Mouse (Mus musculus) embryonic fibroblast, embryonic 13.5 days (primary cell): ENCODE results near the gene Npm1. TPM values are rescaled to one million over a fixed set of nuclear protein-coding genes. Genes with fewer than 3 reads are reported as not detected.

Source experiments
- H3K27ac ChIP-seq: 2 replicates; pipeline ENCODE4 v1.5.1; 2012; ENCODE audit warnings: low read length, control low read depth, inconsistent platforms; ENCODE audit not compliant: insufficient read depth
- H3K4me1 ChIP-seq: 2 replicates; pipeline ENCODE4 v1.6.1; 2011; ENCODE audit warnings: low read length; ENCODE audit not compliant: control insufficient read depth, insufficient read depth
- H3K4me3 ChIP-seq: 2 replicates; pipeline ENCODE4 v1.5.1; 2011; ENCODE audit warnings: mild to moderate bottlenecking, control low read depth, low read length; ENCODE audit not compliant: insufficient read depth
- CTCF ChIP-seq: IDR thresholded peaks from 2 replicates; pipeline ENCODE4 v1.5.1; 2011; ENCODE audit warnings: mild to moderate bottlenecking, control low read depth, low read length, moderate library complexity, borderline replicate concordance; ENCODE audit not compliant: insufficient read depth
- POLR2A ChIP-seq: IDR thresholded peaks from 2 replicates; pipeline ENCODE4 v1.6.1; 2011; ENCODE audit warnings: low read depth, mild to moderate bottlenecking, control low read depth, low read length, moderate library complexity
- polyA plus RNA-seq: library from polyadenylated mRNA; stranded (reverse); fragments of >200 nt; gene quantifications from 2 replicates; pipeline ENCODE4 v1.2.4, GENCODE M21; 2011; ENCODE audit warnings: low read depth; ENCODE audit not compliant: missing spikeins, insufficient read length

Gene Npm1
- polyA plus RNA-seq, 1 experiment, result 1,816 TPM

DNA sequence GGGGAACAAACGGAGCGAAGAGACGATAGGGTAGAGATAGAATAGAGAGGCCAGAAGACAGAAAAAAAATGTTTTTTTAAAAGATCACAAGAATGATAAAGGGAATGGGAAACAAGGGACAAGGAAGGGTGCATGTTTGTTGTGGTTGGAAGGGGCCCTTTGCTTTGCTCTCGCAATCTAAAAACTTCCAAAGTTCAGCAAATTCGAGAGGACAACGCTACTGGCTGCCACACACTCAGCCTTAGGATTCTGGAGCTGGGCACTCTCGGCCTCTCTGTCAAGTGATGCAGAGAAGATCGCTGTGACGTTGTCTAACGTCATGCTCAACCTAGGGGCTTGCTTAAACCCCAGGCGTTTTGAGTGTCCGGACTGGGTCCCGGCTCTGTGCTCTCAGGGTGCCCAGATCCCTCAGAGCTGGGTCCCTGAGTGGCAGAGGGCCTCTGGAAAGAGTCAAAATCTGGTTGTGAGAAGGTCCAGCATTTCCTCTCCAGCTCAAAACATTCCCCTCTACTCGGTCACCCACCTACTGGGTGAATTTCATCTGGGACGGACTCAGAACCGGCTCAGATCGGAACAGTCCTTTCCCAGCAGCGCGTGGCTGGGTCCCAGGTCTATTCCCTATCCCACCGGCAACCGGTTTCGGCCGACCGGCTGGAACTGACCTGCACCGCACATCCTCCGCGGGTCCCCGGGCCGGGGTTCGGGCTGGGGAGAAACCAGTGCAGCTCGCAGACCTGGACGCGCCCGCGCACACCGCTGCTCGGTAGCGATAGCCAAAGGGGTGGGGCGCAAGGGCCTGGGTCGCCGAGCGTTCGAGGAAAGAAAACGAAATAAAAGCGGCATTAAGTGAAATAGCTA lies 37.1 kb upstream of the Npm1 start:
- H3K27ac ChIP-seq, result no peak overlapping the region
- H3K4me3 ChIP-seq, result no peak overlapping the region
- H3K4me1 ChIP-seq, result no peaks in the 10 kb centered on the region
- TF ChIP-seq CTCF (no peak), POLR2A (no peak)

DNA sequence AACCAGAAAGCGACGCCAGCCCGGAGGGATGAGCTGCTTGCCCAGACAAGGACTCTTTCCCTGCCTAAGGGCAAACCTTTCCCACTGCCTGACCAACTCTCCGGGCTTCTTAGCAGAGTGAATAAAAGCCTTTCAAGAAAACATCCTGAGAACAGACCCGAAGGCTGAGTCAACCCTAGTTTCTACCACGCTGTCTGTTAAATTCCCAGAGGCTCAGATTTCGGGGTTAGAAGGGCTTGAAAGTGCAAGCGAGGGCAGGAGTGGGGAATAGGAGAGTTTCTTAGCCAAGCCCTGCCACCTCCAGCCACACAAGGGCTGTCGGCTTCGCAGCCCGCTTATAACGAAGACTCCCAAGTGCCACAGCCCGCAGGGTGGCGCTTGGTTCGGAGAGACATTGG lies 36.1 kb upstream of the Npm1 start:
- no peak for TF ChIP-seq CTCF
- TF ChIP-seq POLR2A, result no peak
- H3K27ac ChIP-seq, result no peak overlapping the region
- H3K4me1 ChIP-seq, result no peaks in the 10 kb centered on the region
- no peak overlapping the region for H3K4me3 ChIP-seq

DNA sequence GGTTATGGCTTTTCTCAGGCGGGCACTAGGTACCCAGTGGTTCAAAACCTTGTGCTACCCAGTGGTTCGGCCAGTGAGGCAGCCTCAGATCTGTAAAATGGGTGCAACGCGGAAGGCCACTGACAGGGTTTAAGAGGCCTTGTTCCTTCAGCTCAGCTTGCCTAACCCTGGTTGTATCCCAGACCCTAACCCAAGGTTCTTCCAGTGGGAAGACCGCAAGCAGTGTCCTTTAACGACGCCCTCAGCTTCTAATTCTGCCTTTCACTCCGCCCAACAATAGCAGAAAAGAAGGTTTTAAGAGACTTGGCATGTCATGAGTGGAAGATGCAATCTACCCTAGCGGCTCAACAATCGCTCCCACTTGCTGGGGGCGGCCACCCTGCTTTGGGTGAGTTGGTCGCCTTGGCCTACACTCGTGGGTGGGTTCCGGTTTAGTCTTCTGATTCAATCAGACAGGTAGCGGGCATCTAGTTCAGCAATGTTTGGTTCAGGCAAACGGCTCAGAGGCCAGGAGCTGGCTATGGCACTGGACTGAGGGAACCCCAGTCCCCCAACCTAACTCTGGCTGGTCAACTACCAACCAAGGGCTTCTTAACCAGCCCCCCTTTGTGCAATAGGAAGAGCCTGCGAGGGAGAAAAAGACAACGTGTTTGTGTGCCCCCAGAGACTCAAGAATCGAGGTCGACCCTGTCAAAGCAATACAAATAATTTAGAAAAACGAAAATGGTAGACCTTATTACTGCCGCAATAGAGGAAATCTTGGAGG lies 35.5 kb upstream of the Npm1 start:
- TF ChIP-seq CTCF, result no peak
- no peak for TF ChIP-seq POLR2A
- no peak overlapping the region for H3K4me3 ChIP-seq
- no peaks in the 10 kb centered on the region for H3K4me1 ChIP-seq
- H3K27ac ChIP-seq, result no peak overlapping the region

DNA sequence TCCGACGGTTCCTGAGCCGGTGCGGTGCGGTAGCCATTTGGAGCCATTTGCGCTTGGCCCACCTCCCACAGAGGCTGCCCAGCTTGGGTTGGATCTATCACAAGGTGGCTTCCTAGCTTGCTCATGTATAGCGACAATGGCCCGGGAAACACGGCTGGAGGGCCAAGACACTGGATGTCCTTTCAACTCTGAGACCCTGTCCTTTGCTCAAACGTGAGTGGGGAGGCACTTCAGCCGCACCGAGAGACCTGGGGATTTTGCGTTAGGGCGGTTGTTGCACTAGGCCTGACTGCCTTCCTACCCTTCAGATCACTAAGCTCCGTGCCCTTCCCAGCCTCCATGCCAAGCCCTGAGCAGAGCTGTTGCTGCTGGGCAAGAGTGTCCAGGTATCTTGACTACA lies 34.7 kb upstream of the Npm1 start:
- H3K4me1 ChIP-seq, result no peaks in the 10 kb centered on the region
- H3K27ac ChIP-seq, result no peak overlapping the region
- no peak overlapping the region for H3K4me3 ChIP-seq
- TF ChIP-seq CTCF (no peak), POLR2A (no peak)

DNA sequence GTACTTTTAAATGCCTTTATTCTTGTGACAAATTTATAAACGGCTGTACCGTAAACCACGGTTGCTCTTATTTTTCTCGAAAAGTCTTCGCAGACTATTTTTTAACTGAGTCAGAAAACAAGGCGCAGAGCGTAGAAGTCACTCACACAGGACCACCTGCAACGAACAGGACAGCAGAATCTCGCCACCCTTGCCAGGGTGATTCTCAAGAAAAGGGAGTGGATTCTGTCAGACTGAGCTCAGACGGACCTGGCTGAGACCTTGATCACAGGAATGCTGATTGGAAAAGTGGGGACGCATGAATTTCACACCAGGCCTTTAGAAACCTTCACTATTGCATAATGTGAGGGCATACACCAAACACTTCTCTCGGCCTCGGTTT lies 34.1 kb upstream of the Npm1 start:
- Histone ChIP-seq H3K4me1 (no peaks in the 10 kb centered on the region), H3K27ac (no peak overlapping the region), H3K4me3 (no peak overlapping the region)
- TF ChIP-seq CTCF, result no peak
- TF ChIP-seq POLR2A, result no peak

DNA sequence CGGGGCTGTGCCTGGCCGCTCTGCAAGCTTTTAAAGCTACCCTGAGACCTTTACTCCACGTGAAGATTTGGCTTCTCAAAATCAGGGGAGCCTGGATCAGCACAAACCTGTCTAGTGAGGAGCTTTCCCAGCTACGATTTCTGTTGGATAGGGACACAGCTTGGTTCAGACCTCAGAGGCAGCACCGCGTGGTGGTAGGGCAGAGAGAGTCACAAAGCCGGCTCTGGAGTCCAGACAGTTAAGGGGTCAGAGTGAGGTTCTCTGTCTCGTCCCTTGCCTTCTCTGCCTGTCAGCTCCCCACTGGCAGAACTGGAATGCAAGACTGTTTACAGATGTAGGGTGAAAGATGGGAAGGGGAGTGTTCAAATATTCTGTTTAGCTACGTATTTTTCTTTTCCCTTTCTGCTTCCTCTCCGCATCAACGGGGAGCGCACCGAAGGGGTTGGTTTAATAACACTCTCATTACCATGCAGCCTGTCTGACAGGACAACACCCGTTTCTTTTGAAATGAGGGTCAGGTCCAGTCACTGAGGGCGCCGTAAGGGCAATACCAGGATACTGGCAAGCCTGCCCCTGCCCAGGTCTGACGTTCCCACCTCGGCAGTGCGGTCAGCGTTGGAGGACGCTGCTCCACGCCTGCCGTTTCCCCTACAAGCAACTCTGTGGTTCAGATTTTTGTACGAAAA lies 33.6 kb upstream of the Npm1 start:
- TF ChIP-seq CTCF, result no peak
- TF ChIP-seq POLR2A, result no peak
- H3K4me1 ChIP-seq, result no peaks in the 10 kb centered on the region
- no peak overlapping the region for H3K27ac ChIP-seq
- no peak overlapping the region for H3K4me3 ChIP-seq

DNA sequence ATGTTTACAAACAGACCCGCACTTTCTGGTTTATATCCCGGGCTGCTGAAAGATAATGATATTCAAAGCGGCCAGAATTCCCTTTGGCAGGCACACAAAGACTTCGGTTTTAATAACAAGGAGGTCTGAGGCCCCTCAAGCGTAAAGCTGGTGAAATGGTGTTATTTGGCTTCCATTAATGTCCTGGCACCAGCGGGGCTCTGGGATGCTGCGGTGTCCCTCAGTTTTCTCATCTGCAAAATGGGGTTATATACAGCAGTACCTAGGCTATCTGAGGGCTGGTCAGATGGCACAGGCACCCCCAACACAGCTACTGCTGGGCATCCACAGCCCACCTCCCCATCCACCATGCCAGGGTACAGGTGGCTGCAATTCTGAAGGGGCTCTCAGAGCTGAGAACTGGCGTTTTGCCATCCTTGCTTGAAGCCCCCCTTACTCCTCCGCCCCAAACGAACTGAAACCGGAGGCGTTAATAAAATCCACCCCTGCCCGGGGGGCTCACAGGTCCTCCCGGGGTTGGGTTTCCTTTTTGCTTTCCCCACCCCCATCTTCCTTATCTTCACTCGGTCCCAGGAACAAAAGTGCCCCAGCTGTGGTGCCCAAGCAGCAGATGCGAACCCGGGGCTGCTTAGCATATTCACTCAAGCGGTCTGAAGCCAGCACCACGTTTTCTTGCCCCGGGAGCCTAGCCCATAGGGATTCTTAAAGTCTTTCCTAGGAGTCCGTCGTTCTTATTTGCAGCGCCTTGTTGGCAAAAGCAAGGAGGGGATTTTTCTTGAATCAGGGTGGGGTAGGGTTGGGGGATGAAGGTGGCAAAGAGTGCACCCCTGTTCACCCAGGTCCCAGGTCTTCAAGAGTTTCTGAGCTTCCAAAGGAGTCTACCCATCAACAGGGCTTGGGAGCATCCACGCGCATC lies 32.8 kb upstream of the Npm1 start:
- TF ChIP-seq CTCF, result no peak
- no peak for TF ChIP-seq POLR2A
- Histone ChIP-seq H3K27ac (no peak overlapping the region), H3K4me1 (no peaks in the 10 kb centered on the region), H3K4me3 (no peak overlapping the region)

DNA sequence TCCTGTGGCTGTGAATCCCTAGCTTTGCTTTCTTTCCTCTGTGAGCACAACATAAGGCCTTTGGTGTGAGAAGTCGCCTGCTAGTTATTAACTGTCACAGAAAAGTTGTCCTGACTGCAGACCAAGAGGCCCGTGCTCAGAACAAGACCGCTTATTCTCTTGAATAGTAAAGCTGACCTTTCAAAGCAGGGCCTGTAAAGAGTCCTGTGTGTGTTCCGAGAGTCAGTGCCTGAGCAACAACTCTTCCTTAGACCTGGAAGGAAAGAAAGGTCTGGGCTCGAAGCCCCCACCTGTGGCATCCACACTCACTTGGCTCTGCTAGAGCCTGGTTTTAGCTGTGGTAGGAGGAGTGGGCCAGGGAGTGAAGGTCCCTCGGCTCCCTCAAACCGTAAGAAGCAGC lies 32.1 kb upstream of the Npm1 start:
- TF ChIP-seq CTCF (no peak), POLR2A (no peak)
- no peak overlapping the region for H3K4me3 ChIP-seq
- H3K27ac ChIP-seq, result no peak overlapping the region

DNA sequence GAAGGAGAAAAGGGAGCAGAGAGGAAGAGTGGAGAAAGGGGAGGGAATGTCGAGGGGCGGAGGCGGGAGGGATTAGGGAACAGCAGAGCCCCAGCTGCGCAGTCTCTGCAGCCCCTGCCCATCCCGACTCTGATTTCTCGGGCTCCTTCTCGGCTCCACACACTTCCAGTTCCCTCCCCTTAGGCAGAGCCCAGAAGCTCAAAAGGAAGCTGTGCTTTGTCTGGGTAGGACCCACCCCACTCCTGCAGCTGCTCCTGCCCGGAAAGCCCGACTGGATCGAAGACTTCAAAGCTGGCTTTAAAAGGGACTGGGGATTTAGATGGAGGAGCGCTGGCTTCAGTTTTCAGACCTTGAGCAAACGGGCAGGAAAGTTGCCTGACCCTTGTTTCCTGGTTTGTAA lies 30.7 kb upstream of the Npm1 start:
- H3K4me1 ChIP-seq, result no peaks in the 10 kb centered on the region
- H3K27ac ChIP-seq, result no peak overlapping the region
- no peak overlapping the region for H3K4me3 ChIP-seq
- TF ChIP-seq POLR2A (no peak), CTCF (no peak)

More for the DNA sequence above, 32.1 kb upstream of the Npm1 start:
- no peaks in the 10 kb centered on the region for H3K4me1 ChIP-seq
